In genomic region chr1:34709089-34709488, GRCm38 (mm10) we compare ENCODE assay signal across 8 mouse cellular contexts.
"Had no signal": no experiment of that assay in that cellular context is flagged by ENCODE, and none has a peak within 500 bp of the region (broad histone marks: within the 10 kb centered on the region; RNA-seq: fewer than 3 reads in every experiment).

No protein-coding gene starts in this region.

- DNase-seq: kidney, adult 11 months; kidney, adult 9 months; kidney, postnatal 36 days; layer of hippocampus, postnatal 36 days; lung, adult 18-20 months; thymus, adult 18-20 months; thymus, postnatal 25 days had no signal

- ATAC-seq: midbrain, embryonic 13.5 days had no signal
